Mouse (Mus musculus) embryonic fibroblast, embryonic 13.5 days (primary cell): ENCODE measurements around the gene Gm20481.
"Not testable (repeated sequence)": the region's sequence is repeated elsewhere in the genome, so short reads cannot be mapped to it uniquely, and the experiment has no call there.

Experiments
- CTCF ChIP-seq: IDR thresholded peaks from 2 replicates; pipeline ENCODE4 v1.5.1; 2011; ENCODE audit warnings: mild to moderate bottlenecking, control low read depth, low read length, moderate library complexity, borderline replicate concordance; ENCODE audit not compliant: insufficient read depth
- POLR2A ChIP-seq: IDR thresholded peaks from 2 replicates; pipeline ENCODE4 v1.6.1; 2011; ENCODE audit warnings: low read depth, mild to moderate bottlenecking, control low read depth, low read length, moderate library complexity

GRCm38 (mm10) chr17:34970850-34971249 is 1.1 kb downstream of the Gm20481 start:
- not testable (repeated sequence) for TF ChIP-seq CTCF, POLR2A
